Mouse (Mus musculus): ENCODE measurements around the gene Bid.
A peak's percentile ranks its signal among the peaks of the same experiment; 100 is the strongest.
"Not testable (repeated sequence)": the region's sequence is repeated elsewhere in the genome, so short reads cannot be mapped to it uniquely, and the experiment has no call there.

Gene Bid

DNA sequence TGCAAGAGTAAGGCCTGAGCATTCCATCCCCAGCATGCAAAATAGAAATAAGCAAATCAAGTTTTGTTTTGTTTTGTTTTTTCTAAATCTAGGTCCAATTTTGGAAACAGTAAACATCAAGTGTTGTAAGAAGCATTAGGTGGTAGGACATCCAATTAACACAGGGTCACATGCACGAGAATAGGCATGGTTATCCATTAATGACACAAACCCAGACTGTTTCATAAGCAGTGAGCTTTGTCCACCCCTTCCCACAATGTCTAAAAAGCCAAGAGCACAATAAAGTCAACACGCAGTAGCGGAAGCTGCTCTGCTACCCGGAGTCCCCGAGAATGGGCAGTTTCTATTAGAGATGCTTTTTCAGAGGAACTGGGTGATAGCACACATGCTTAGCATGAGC, 11.5 kb downstream of the Bid start:
- ATAC-seq (ENCODE audit: low TSS enrichment) = no peak

GRCm38 (mm10) chr6:120903961-120904360, 12.7 kb downstream of the Bid start:
- no peak for ATAC-seq (ENCODE audit: low TSS enrichment)

DNA sequence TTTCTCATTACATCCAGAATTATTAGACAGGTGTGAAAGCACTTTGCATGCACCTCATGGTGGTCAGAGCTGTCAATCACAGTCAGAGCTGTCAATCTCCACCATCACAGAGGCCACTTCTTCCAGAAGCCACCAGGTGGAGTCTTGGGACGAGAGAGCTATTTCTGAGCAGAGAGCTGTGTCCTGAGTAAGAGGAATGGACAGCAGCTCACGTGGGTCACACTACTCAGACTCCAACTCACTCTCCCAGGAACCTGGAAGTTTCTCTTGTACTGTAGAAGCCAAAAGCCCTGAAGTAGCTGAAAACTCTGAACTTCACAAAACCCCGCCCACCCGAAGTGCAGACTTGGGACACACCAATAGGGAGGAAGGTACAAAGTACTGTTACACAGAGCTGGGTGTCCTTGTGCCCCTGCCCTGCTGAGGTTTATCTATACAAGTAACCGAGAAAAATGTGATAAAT, 13.2 kb downstream of the Bid start:
- peak; percentile 51; the same call in 1 of the 2 replicates for ATAC-seq (ENCODE audit: low TSS enrichment)

- ATAC-seq (ENCODE audit: low TSS enrichment) = no peak
Observed at GRCm38 (mm10) chr6:120901776-120902645, 14.6 kb downstream of the Bid start.

- peak; percentile 74 for ATAC-seq (ENCODE audit: low TSS enrichment)
Observed at GRCm38 (mm10) chr6:120898188-120898833, 18.3 kb downstream of the Bid start.

DNA sequence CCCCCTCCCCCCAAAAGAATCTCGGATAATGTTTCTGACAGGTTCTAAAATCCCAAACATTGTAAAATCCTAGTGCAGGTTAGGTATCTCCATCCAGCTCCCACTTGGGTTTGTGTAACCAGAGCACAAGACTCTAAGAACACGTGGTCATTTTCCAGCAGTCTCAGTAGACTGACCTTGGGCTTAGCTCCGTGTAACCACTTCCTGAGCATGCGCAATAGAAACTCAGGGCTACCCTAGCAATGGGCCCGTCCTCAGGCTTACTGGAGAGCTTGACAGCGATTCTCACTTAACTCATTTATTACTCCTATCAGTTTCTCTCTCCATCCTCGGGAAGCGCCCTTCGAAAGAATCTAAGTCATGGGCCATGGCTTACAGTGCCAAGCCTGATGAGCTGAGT, 22.1 kb downstream of the Bid start:
- ATAC-seq (ENCODE audit: low TSS enrichment) = no peak

- no peak for ATAC-seq (ENCODE audit: low TSS enrichment)
Observed at GRCm38 (mm10) chr6:120894089-120894488, 22.6 kb downstream of the Bid start.

GRCm38 (mm10) chr6:120886696-120887095, 30.0 kb downstream of the Bid start:
- ATAC-seq (ENCODE audit: low TSS enrichment) = peak; percentile 10; the same call in 1 of the 2 replicates

- no peak for ATAC-seq (ENCODE audit: low TSS enrichment)
Observed at GRCm38 (mm10) chr6:120884436-120884835, 32.2 kb downstream of the Bid start.

- ATAC-seq (ENCODE audit: low TSS enrichment) = no peak
Observed at GRCm38 (mm10) chr6:120879046-120879445, 37.6 kb downstream of the Bid start.

GRCm38 (mm10) chr6:120873874-120874273, 42.8 kb downstream of the Bid start:
- ATAC-seq (ENCODE audit: low TSS enrichment) = peak; percentile 62; the same call in 1 of the 2 replicates

- no peak for ATAC-seq (ENCODE audit: low TSS enrichment)
Observed at GRCm38 (mm10) chr6:120871286-120871685, 45.4 kb downstream of the Bid start.

DNA sequence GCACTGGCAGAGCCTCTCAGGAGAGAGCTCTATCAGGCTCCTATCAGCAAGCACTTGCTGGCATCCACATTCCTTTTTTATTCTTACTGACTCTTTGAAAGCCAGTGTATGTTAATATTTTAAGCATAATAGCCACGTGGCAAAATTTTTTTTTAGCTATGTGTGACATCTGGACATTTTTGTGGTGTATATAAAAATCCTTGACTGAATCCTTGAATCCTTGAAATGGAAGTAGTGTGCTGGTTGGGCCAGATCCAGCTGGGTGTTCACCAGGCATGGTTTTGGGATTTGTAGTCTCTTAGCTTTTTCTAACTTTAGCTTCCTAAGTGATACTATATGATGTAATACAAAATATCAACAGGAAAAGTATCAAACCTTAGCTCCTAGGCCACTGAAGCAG, 47.8 kb downstream of the Bid start:
- ATAC-seq (ENCODE audit: low TSS enrichment) = peak; percentile 80

DNA sequence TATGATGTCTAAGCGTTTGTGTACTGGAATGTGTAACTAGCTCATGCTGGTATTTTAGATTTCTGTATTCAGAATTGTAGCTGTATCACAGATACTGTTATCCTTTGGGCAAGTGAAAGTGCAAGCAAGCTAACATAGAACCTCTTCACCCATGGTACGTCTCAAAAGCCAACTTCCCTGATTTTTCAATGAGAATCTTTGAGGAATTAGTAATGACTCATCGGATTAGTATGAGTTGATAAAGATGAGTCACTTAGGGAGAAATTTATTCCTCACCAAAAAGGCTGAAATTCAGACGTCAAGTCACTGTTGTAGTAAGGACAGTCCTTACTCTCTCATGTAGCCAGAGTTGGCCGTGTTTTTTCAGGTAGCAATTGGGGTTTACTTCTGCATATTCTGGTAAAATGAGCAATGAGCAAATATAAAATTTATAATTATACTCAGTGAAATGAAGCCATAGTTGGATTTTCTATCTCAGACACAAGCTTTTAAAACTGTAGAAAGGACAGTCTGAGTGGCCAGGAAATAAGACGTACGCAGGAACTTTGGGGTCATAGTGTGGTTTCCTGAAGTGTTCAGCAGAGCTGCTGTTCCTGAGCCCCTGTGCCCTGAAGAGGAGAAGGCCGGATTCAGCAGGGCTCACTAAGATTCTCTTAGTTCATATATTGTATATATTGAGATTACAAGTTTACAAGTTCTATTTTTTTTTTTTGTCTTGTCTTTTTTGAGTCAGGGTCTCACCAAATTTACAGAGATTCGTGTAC, 50.4 kb downstream of the Bid start:
- no peak for ATAC-seq (ENCODE audit: low TSS enrichment)

GRCm38 (mm10) chr6:120860079-120860478, 56.6 kb downstream of the Bid start:
- no peak for ATAC-seq (ENCODE audit: low TSS enrichment)

DNA sequence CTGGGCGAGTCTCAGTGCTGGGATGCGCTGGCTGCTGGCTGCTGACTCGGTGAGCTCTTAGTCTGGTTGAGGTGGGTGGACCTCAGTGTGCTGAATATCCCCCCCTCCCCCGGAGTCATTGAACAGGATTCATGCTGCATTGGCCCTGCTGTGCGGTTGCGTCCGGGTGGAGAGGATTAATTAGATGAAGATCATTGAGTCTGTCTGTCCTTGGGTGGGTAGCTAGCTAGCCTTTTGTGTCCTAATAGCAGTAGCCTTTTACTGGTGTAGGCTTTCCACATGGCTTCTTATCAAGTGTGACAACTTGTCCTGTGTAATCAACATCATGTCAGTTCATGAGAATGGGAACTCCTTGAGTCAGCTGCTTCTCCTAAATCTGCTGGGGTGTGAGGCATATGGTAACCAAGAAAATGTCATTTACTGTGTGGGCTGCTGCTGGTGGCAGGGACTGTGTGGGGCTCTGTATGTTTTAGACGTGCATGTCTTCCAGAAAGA, 58.4 kb downstream of the Bid start:
- peak; percentile 97 for ATAC-seq (ENCODE audit: low TSS enrichment)

- no peak for ATAC-seq (ENCODE audit: low TSS enrichment)
Observed at GRCm38 (mm10) chr6:120854413-120854812, 62.2 kb downstream of the Bid start.

DNA sequence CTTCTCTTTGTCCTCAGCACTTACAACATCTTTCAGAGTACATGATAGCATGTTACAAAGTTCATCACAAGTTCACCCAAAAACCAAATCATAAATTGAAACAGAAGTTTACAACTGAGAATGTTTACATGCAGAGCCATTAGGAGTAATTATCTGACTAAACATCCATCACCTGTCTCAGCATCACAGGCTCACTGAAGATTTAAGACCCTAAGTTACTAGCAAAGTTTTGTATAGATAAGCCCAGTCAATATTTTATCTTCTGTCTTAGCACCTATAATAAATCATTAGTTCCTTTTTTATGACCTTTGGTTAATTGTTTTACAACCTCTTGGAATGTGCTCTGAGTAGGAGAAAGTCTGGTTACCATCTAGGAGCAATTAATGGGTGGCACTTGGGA, 65.9 kb downstream of the Bid start:
- not testable (repeated sequence) for ATAC-seq (ENCODE audit: low TSS enrichment)

Data from frontal cortex, adult (tissue).